Mouse (Mus musculus): ENCODE data around the gene Tns3. TPM values are rescaled to one million over a fixed set of nuclear protein-coding genes. Genes with fewer than 3 reads are reported as not detected.
"Not testable (repeated sequence)": the region's sequence is repeated elsewhere in the genome, so short reads cannot be mapped to it uniquely, and the experiment has no call there.

Tns3 gene
- polyA plus RNA-seq, 1 experiment = 29.2 TPM

GRCm38 (mm10) chr11:8541222-8541815 is 123.0 kb downstream of the Tns3 start:
- WGBS = 84% methylated on average over 9 of the region's 9 CpGs
- TF ChIP-seq CTCF (IDR thresholded peaks at IDR 0.05; ENCODE audit: borderline replicate concordance, insufficient read depth, low read depth, low read length) = no peak
- H3K4me3 ChIP-seq (replicated peaks; ENCODE audit: insufficient read depth, low read depth, low read length) = no peak overlapping the region
- no peaks in the 10 kb centered on the region for H3K4me1 ChIP-seq (ENCODE audit: control insufficient read depth, insufficient read depth, low read length)
- no peak for DNase-seq
- H3K27ac ChIP-seq (ENCODE audit: insufficient read depth, low read length) = no peak overlapping the region
- H3K27me3 ChIP-seq (ENCODE audit: control insufficient read depth, insufficient read depth, low read length) = no peaks in the 10 kb centered on the region

- H3K27ac ChIP-seq (ENCODE audit: insufficient read depth, low read length) = no peak overlapping the region
- WGBS = 61% methylated on average over 8 of the region's 8 CpGs
- no peak for TF ChIP-seq CTCF (IDR thresholded peaks at IDR 0.05; ENCODE audit: borderline replicate concordance, insufficient read depth, low read depth, low read length)
Observed at GRCm38 (mm10) chr11:8539593-8540265, 124.6 kb downstream of the Tns3 start.

GRCm38 (mm10) chr11:8537013-8537614 is 127.2 kb downstream of the Tns3 start:
- Histone ChIP-seq H3K4me3 (replicated peaks; ENCODE audit: insufficient read depth, low read depth, low read length) (no peak overlapping the region), H3K27me3 (ENCODE audit: control insufficient read depth, insufficient read depth, low read length) (no peaks in the 10 kb centered on the region), H3K27ac (ENCODE audit: insufficient read depth, low read length) (no peak overlapping the region), H3K4me1 (ENCODE audit: control insufficient read depth, insufficient read depth, low read length) (no peaks in the 10 kb centered on the region)
- no peak for TF ChIP-seq CTCF (IDR thresholded peaks at IDR 0.05; ENCODE audit: borderline replicate concordance, insufficient read depth, low read depth, low read length)
- TF ChIP-seq POLR2A (IDR thresholded peaks at IDR 0.05; ENCODE audit: borderline replicate concordance, insufficient read depth, low read length) = no peak
- DNase-seq = no peak
- 56% methylated on average over 5 of the region's 5 CpGs for WGBS

More at GRCm38 (mm10) chr11:8539593-8540265, 124.6 kb downstream of the Tns3 start:
- no peak for DNase-seq
- Histone ChIP-seq H3K4me3 (replicated peaks; ENCODE audit: insufficient read depth, low read depth, low read length) (no peak overlapping the region), H3K4me1 (ENCODE audit: control insufficient read depth, insufficient read depth, low read length) (no peaks in the 10 kb centered on the region), H3K27me3 (ENCODE audit: control insufficient read depth, insufficient read depth, low read length) (no peaks in the 10 kb centered on the region)

GRCm38 (mm10) chr11:8534893-8535292 is 129.4 kb downstream of the Tns3 start:
- H3K4me1 ChIP-seq (ENCODE audit: control insufficient read depth, insufficient read depth, low read length) = no peaks in the 10 kb centered on the region
- H3K4me3 ChIP-seq (replicated peaks; ENCODE audit: insufficient read depth, low read depth, low read length) = no peak overlapping the region
- TF ChIP-seq CTCF (IDR thresholded peaks at IDR 0.05; ENCODE audit: borderline replicate concordance, insufficient read depth, low read depth, low read length) (peak; percentile 93), POLR2A (IDR thresholded peaks at IDR 0.05; ENCODE audit: borderline replicate concordance, insufficient read depth, low read length) (no peak)

GRCm38 (mm10) chr11:8532771-8533170 is 131.6 kb downstream of the Tns3 start:
- 98% methylated on average over 3 of the region's 3 CpGs for WGBS
- DNase-seq; H3K27me3 ChIP-seq (ENCODE audit: control insufficient read depth, insufficient read depth, low read length); H3K27ac ChIP-seq (ENCODE audit: insufficient read depth, low read length); H3K4me3 ChIP-seq (replicated peaks; ENCODE audit: insufficient read depth, low read depth, low read length); H3K4me1 ChIP-seq (ENCODE audit: control insufficient read depth, insufficient read depth, low read length): not testable (repeated sequence)

More at GRCm38 (mm10) chr11:8534893-8535292, 129.4 kb downstream of the Tns3 start:
- no peaks in the 10 kb centered on the region for H3K27me3 ChIP-seq (ENCODE audit: control insufficient read depth, insufficient read depth, low read length)
- 21% methylated on average over 4 of the region's 4 CpGs for WGBS
- DNase-seq = peak; percentile 51 to 63
- no peak overlapping the region for H3K27ac ChIP-seq (ENCODE audit: insufficient read depth, low read length)

GRCm38 (mm10) chr11:8532112-8532747 is 132.1 kb downstream of the Tns3 start:
- Histone ChIP-seq H3K27ac (ENCODE audit: insufficient read depth, low read length) (no peak overlapping the region), H3K4me1 (ENCODE audit: control insufficient read depth, insufficient read depth, low read length) (no peaks in the 10 kb centered on the region), H3K27me3 (ENCODE audit: control insufficient read depth, insufficient read depth, low read length) (no peaks in the 10 kb centered on the region), H3K4me3 (replicated peaks; ENCODE audit: insufficient read depth, low read depth, low read length) (no peak overlapping the region)
- no peak for TF ChIP-seq CTCF (IDR thresholded peaks at IDR 0.05; ENCODE audit: borderline replicate concordance, insufficient read depth, low read depth, low read length)
- TF ChIP-seq POLR2A (IDR thresholded peaks at IDR 0.05; ENCODE audit: borderline replicate concordance, insufficient read depth, low read length) = no peak
- no peak for DNase-seq
- WGBS = 82% methylated on average over 10 of the region's 10 CpGs

GRCm38 (mm10) chr11:8530506-8530905 is 133.8 kb downstream of the Tns3 start:
- TF ChIP-seq POLR2A (IDR thresholded peaks at IDR 0.05; ENCODE audit: borderline replicate concordance, insufficient read depth, low read length) (no peak), CTCF (IDR thresholded peaks at IDR 0.05; ENCODE audit: borderline replicate concordance, insufficient read depth, low read depth, low read length) (no peak)
- no peak overlapping the region for H3K4me3 ChIP-seq (replicated peaks; ENCODE audit: insufficient read depth, low read depth, low read length)
- WGBS = 80% methylated on average over 4 of the region's 4 CpGs
- DNase-seq = no peak
- H3K4me1 ChIP-seq (ENCODE audit: control insufficient read depth, insufficient read depth, low read length) = no peaks in the 10 kb centered on the region
- no peak overlapping the region for H3K27ac ChIP-seq (ENCODE audit: insufficient read depth, low read length)
- H3K27me3 ChIP-seq (ENCODE audit: control insufficient read depth, insufficient read depth, low read length) = no peaks in the 10 kb centered on the region

- WGBS = 93% methylated on average over 4 of the region's 4 CpGs
- H3K27me3 ChIP-seq (ENCODE audit: control insufficient read depth, insufficient read depth, low read length) = no peaks in the 10 kb centered on the region
- DNase-seq = no peak
Observed at GRCm38 (mm10) chr11:8530036-8530435, 134.3 kb downstream of the Tns3 start.

More at GRCm38 (mm10) chr11:8530036-8530435, 134.3 kb downstream of the Tns3 start:
- no peaks in the 10 kb centered on the region; the same call in 1 of the 2 replicates for H3K4me1 ChIP-seq (ENCODE audit: control insufficient read depth, insufficient read depth, low read length)
- TF ChIP-seq POLR2A (IDR thresholded peaks at IDR 0.05; ENCODE audit: borderline replicate concordance, insufficient read depth, low read length) (no peak), CTCF (IDR thresholded peaks at IDR 0.05; ENCODE audit: borderline replicate concordance, insufficient read depth, low read depth, low read length) (no peak)
- H3K4me3 ChIP-seq (replicated peaks; ENCODE audit: insufficient read depth, low read depth, low read length) = no peak overlapping the region
- no peak overlapping the region for H3K27ac ChIP-seq (ENCODE audit: insufficient read depth, low read length)
